Mouse (Mus musculus): Measurements from ENCODE around the gene Krt23.

Krt23 gene

GRCm38 (mm10) chr11:99454044-99454443, 38.9 kb downstream of the Krt23 start:
- DNase-seq (ENCODE audit: low read depth, low spot score) = no peak

GRCm38 (mm10) chr11:99448769-99449168, 44.2 kb downstream of the Krt23 start:
- DNase-seq (ENCODE audit: low read depth, low spot score) = no peak

- no peak for DNase-seq (ENCODE audit: low read depth, low spot score)
Measured at GRCm38 (mm10) chr11:99441220-99441619, 51.7 kb downstream of the Krt23 start.

GRCm38 (mm10) chr11:99439465-99439864, 53.5 kb downstream of the Krt23 start:
- DNase-seq (ENCODE audit: low read depth, low spot score) = no peak

- DNase-seq (ENCODE audit: low read depth, low spot score) = no peak
Measured at GRCm38 (mm10) chr11:99437972-99438371, 55.0 kb downstream of the Krt23 start, which contains the start of gene Krt20. Gene Krt20 (minus strand): TSS chr11:99438150.

GRCm38 (mm10) chr11:99436625-99437024, 56.3 kb downstream of the Krt23 start:
- no peak for DNase-seq (ENCODE audit: low read depth, low spot score)

GRCm38 (mm10) chr11:99430670-99431069, 62.3 kb downstream of the Krt23 start:
- DNase-seq (ENCODE audit: low read depth, low spot score) = no peak

Data from skeletal muscle tissue, adult 2 months (tissue).